Mouse (Mus musculus) hindbrain, embryonic 16.5 days (tissue): ENCODE measurements around the gene Capn10. TPM values are rescaled to one million over a fixed set of nuclear protein-coding genes. Genes with fewer than 3 reads are reported as not detected.

ENCODE experiments used
- polyA plus RNA-seq: library from polyadenylated mRNA; unstranded; fragments of >200 nt; fragmentation: Nextera tagmentation; extraction: Ambion mirVana; gene quantifications from 2 replicates; pipeline ENCODE4 v1.2.1, GENCODE M21; 2015

Gene Capn10
- polyA plus RNA-seq, 1 experiment from 2014 or later, result 60.7 TPM

Other genes with a start within 250 kb of the Capn10 start
- 57.2 and 65.4 TPM in 2 replicates for gene Gpc1, start 102.7 kb upstream of the Capn10 start, polyA plus RNA-seq
- gene Ankmy1, start 31.5 kb upstream of the Capn10 start, polyA plus RNA-seq, result 0.50 and 0.55 TPM in 2 replicates
- gene Dusp28, start 27.4 kb upstream of the Capn10 start, polyA plus RNA-seq, result 15.5 and 17.3 TPM in 2 replicates
- gene Rnpepl1, start 23.6 kb upstream of the Capn10 start, polyA plus RNA-seq, result 16.8 and 29.0 TPM in 2 replicates
- gene Gpr35, start 16.5 kb downstream of the Capn10 start, polyA plus RNA-seq, result 0.55 and 1.1 TPM in 2 replicates
- gene Aqp12, start 72.0 kb downstream of the Capn10 start, polyA plus RNA-seq, result not detected in 2 replicates
- 497 and 573 TPM in 2 replicates for gene Kif1a, start 167.6 kb downstream of the Capn10 start, polyA plus RNA-seq
- not detected in 2 replicates for gene Agxt, start 200.9 kb downstream of the Capn10 start, polyA plus RNA-seq
- gene 2310007B03Rik, start 226.6 kb downstream of the Capn10 start, polyA plus RNA-seq, result 0.40 and 0.54 TPM in 2 replicates
- gene Crocc2, start 234.3 kb downstream of the Capn10 start, polyA plus RNA-seq, result 0.43 and 0.51 TPM in 2 replicates